Mouse (Mus musculus) heart, embryonic 13.5 days (tissue): ENCODE measurements around the gene Rpgr. TPM values are rescaled to one million over a fixed set of nuclear protein-coding genes. Genes with fewer than 3 reads are reported as not detected.

Source experiments
- ATAC-seq: fragments of 200-750 bp; cut with Nextera tagmentation; 2 replicates; pipeline ENCODE4 v1.8.0; 2017; ENCODE audit warnings: moderate TSS enrichment; ENCODE audit not compliant: insufficient number of reproducible peaks, low FRiP score, low TSS enrichment; ENCODE audit errors: extremely low read depth
- H3K27ac ChIP-seq: fragments of 300-500 bp; sonication (generic); replicated peaks from 2 replicates; pipeline ENCODE4 v1.5.1; 2015; ENCODE audit warnings: moderate library complexity, mild to moderate bottlenecking, inconsistent platforms
- H3K27me3 ChIP-seq: fragments of 300-500 bp; sonication (generic); replicated peaks from 2 replicates; pipeline ENCODE4 v1.6.1; 2015; ENCODE audit warnings: mild to moderate bottlenecking, inconsistent platforms
- H3K36me3 ChIP-seq: fragments of 300-500 bp; sonication (generic); 2 replicates; pipeline ENCODE4 v1.6.1; 2015; ENCODE audit warnings: mild to moderate bottlenecking, inconsistent platforms
- H3K4me1 ChIP-seq: fragments of 300-500 bp; sonication (generic); 2 replicates; pipeline ENCODE4 v1.6.1; 2015; ENCODE audit warnings: inconsistent platforms
- H3K4me2 ChIP-seq: fragments of 300-500 bp; sonication (generic); 2 replicates; pipeline ENCODE4 v1.6.1; 2015; ENCODE audit warnings: inconsistent platforms, mild to moderate bottlenecking, moderate library complexity
- H3K4me3 ChIP-seq: fragments of 300-500 bp; sonication (generic); 2 replicates; pipeline ENCODE4 v1.5.1; 2015; ENCODE audit warnings: moderate library complexity, mild to moderate bottlenecking, inconsistent platforms
- H3K9ac ChIP-seq: fragments of 300-500 bp; sonication (generic); 2 replicates; pipeline ENCODE4 v1.6.1; 2015; ENCODE audit warnings: inconsistent platforms, mild to moderate bottlenecking, moderate library complexity
- H3K9me3 ChIP-seq: fragments of 300-500 bp; sonication (generic); 2 replicates; pipeline ENCODE4 v1.6.1; 2016; ENCODE audit warnings: inconsistent platforms
- WGBS: fragments of 180-500 bp; shearing (Covaris S2); methylation state at CpG from one replicate; pipeline ENCODE4 v1.1.7; 2015; ENCODE audit warnings: mixed read lengths; 5-methylcytosine and 5-hydroxymethylcytosine counted together
- polyA plus RNA-seq: library from polyadenylated mRNA; unstranded; fragments of >200 nt; fragmentation: Nextera tagmentation; extraction: Ambion mirVana; gene quantifications from 2 replicates; pipeline ENCODE4 v1.2.1, GENCODE M21; 2015

Rpgr gene
- polyA plus RNA-seq, 1 experiment from 2014 or later, result 8.8 TPM

DNA sequence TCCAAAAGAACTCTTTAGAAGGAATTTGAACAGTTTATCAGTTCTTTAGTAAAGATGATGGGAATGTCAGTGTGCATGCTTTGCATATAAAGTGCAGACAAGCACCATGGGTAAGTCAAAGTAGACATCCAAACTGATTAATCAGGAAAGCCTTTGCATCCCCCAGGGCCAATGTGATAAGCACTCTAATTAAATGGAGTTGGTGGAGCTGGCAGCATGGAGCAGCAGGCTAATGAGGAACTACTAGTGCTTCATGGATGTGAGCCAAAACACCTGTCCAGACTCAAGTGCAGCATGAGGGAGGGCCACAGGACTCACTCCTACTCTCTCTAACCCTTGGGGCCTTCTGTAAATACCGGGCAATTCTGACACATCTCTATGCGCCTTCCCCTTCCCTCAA, 145.2 kb downstream of the Rpgr start:
- Histone ChIP-seq H3K4me2 (no peak overlapping the region), H3K27ac (no peak overlapping the region), H3K27me3 (no peaks in the 10 kb centered on the region), H3K9ac (no peak overlapping the region), H3K36me3 (no peaks in the 10 kb centered on the region), H3K4me3 (no peak overlapping the region), H3K9me3 (no peaks in the 10 kb centered on the region), H3K4me1 (no peaks in the 10 kb centered on the region)
- WGBS, result 65% methylated on average over 2 of the region's 2 CpGs
- no peak for ATAC-seq

DNA sequence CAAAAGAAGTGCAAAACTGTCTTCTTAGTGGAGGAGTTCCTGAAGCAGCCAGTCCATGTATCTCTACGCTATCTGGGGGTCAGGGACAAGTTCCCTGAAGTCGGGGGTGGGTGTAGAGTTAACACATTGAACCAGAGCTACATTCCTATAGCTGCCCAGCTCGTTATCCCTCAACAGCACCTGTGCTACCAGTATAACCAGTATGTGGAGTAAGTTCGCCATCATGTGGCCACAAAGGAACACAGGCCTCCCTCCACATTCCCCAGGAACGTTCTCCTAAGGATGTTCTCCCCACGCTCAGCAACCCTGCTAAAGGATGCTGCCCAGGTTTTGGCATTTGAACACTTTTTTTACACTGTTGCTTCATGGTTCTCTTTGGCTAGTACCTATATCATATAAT, 146.0 kb downstream of the Rpgr start:
- Histone ChIP-seq H3K4me3 (no peak overlapping the region), H3K4me2 (no peak overlapping the region), H3K36me3 (no peaks in the 10 kb centered on the region), H3K27me3 (no peaks in the 10 kb centered on the region), H3K9me3 (no peaks in the 10 kb centered on the region), H3K27ac (no peak overlapping the region), H3K9ac (no peak overlapping the region), H3K4me1 (no peaks in the 10 kb centered on the region)
- ATAC-seq, result no peak
- 13% methylated on average over 6 of the region's 6 CpGs for WGBS

DNA sequence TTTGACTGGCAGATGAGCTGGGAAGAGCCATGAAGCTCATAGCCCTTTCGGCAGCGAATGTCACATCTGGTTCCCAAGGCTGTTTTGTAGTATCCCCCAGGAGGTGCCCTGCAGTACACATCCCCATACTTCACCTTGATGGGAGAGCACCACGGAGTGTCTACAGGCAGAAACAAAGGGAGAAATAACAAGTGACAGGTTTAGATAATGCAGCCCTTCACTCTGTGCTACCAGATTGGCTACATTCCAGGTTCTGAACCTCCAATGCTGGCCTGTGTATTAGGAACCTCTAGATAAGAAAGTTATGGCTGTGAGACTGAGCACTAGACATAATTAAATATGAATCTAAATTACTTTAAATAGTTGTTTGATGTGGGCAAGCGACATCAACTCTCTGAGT, 147.3 kb downstream of the Rpgr start:
- Histone ChIP-seq H3K4me1 (no peaks in the 10 kb centered on the region), H3K4me2 (no peak overlapping the region), H3K27me3 (no peaks in the 10 kb centered on the region), H3K36me3 (no peaks in the 10 kb centered on the region), H3K27ac (no peak overlapping the region), H3K9me3 (no peaks in the 10 kb centered on the region), H3K9ac (no peak overlapping the region), H3K4me3 (no peak overlapping the region)
- WGBS, result 56% methylated on average over 4 of the region's 4 CpGs
- no peak for ATAC-seq

DNA sequence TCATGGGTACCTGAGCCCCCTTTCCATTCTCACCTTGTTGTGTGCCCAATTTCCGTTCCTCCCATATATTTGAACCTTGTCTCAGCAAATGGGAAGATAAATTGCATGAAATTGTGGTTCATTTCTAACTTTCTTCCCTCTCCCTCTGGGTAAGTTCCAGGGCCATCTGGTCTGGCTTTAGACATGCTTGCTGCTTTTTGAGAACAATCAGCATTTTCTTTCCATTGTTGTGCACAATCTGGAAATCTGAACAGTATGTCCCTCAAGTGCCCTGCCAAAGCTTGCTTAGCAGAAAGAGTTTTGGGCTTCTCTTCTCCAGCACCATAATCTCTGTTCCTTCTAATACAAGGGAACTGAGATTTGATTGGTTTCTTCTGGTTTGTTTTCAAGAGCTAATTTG, 152.9 kb downstream of the Rpgr start:
- H3K9ac ChIP-seq, result no peak overlapping the region
- H3K4me1 ChIP-seq, result no peaks in the 10 kb centered on the region
- no peaks in the 10 kb centered on the region for H3K27me3 ChIP-seq
- 59% methylated on average over 1 of the region's 1 CpGs for WGBS
- no peak overlapping the region for H3K27ac ChIP-seq
- no peaks in the 10 kb centered on the region for H3K36me3 ChIP-seq
- ATAC-seq, result no peak
- H3K9me3 ChIP-seq, result no peaks in the 10 kb centered on the region
- no peak overlapping the region for H3K4me2 ChIP-seq
- no peak overlapping the region for H3K4me3 ChIP-seq

DNA sequence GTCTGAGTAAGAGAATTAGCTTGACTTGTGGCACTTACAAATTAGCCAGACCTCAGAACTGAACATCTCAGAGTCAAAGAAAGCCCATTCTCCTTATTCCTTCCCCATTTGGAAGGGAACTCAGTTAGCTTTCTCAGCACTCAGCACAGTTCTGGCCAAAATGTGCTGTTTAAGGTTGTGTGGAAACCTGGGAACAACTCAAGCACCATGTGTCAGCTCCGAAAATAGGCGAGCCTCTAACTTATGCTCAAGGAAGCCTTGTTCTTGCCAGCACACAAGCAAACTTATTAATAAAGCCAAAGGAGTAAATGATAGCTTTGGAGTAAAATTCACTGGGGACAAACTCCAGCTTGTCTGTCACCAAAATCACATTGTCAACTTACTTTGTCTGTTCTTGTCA, 153.4 kb downstream of the Rpgr start:
- no peaks in the 10 kb centered on the region for H3K36me3 ChIP-seq
- no peak overlapping the region for H3K27ac ChIP-seq
- no peaks in the 10 kb centered on the region for H3K9me3 ChIP-seq
- no peaks in the 10 kb centered on the region for H3K4me1 ChIP-seq
- H3K4me2 ChIP-seq, result no peak overlapping the region
- H3K9ac ChIP-seq, result no peak overlapping the region
- WGBS, result 68% methylated on average over 2 of the region's 2 CpGs
- no peak for ATAC-seq
- H3K4me3 ChIP-seq, result no peak overlapping the region
- no peaks in the 10 kb centered on the region for H3K27me3 ChIP-seq

DNA sequence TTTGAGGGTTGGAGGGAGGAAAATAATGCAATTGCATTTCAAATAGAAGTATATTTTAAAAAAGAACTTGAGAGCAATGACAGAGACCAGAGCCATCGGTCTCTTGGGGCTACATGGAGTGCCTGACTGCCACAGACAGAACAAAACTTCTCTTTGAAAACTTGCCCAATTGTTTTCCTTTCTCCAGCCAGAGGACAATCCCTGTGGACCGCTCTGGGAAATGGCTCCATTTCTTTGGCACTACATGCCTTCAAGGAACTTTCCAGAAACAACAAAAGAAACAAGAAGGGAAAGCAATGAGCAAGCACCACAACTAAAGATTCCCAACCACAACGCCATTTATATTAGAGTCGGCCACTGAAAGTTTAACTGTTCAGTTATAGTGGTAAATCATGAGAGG, 154.5 kb downstream of the Rpgr start:
- Histone ChIP-seq H3K4me1 (no peaks in the 10 kb centered on the region), H3K9ac (no peak overlapping the region), H3K4me2 (no peak overlapping the region), H3K36me3 (no peaks in the 10 kb centered on the region), H3K27me3 (no peaks in the 10 kb centered on the region), H3K4me3 (no peak overlapping the region), H3K27ac (no peak overlapping the region), H3K9me3 (no peaks in the 10 kb centered on the region)
- WGBS, result 70% methylated on average over 4 of the region's 4 CpGs
- ATAC-seq, result no peak

DNA sequence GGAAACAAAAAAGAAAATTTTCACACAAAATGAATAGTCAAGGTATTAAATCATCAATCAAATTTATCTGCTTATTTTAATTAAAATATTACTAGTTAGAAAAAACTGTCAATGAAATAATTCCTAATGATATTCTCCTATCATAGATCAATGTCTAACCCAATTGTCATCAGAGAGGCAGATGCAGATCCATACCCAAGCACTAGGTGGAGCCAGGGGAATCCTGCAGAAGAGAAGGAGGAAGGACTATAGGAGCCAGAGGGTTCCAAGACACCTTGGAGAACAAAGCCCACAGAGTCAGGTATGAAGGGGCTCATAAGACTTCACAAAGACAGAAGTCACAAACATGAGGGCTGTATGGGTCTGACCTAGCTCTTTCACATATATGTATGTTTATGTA, 182.1 kb downstream of the Rpgr start:
- no peak overlapping the region for H3K4me2 ChIP-seq
- no peak overlapping the region for H3K9ac ChIP-seq
- H3K4me1 ChIP-seq, result no peaks in the 10 kb centered on the region
- no peaks in the 10 kb centered on the region for H3K36me3 ChIP-seq
- H3K4me3 ChIP-seq, result no peak overlapping the region
- H3K9me3 ChIP-seq, result no peaks in the 10 kb centered on the region
- no peak for ATAC-seq
- H3K27me3 ChIP-seq, result no peaks in the 10 kb centered on the region
- H3K27ac ChIP-seq, result no peak overlapping the region

Other genes starting within 250 kb of the Rpgr start
- gene Srpx, start 99.2 kb downstream of the Rpgr start, polyA plus RNA-seq, result 6.8 and 7.3 TPM in 2 replicates
- 0.33 and 0.96 TPM in 2 replicates for gene Otc, start 35.4 kb upstream of the Rpgr start, polyA plus RNA-seq